Mouse (Mus musculus): ENCODE results near the gene Trpm8.

Trpm8 gene

DNA sequence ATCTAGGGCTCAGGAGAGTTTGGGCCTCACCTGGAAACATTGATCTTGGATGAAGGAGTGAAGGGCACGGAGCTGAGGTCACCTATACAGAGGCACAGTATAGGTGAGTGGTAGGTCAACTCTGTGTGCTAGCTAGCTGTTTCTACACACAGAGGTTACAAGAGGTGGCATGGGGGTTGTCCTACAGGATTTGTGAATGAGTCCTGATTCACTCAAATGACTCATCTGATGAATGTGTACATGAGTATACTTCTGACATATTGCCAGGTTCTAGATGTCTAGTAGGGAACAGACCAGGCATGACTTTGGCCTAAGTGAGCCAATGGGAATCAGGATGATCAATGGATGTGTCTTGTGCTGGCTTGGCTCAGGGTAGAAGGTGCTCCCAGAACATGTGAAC is 39.8 kb downstream of the Trpm8 start:
- ChIA-PET CTCF (no interaction called here), POLR2A (no interaction called here)

GRCm38 (mm10) chr1:88318531-88319060 is 41.1 kb downstream of the Trpm8 start:
- CTCF ChIA-PET, result interaction anchor here (0.6 to 0.8 kb wide), 7 partner anchors 17 to 958 kb away, joined by 3 to 16 read pairs (median 5); no protein-coding TSS in a partner anchor
- POLR2A ChIA-PET, result interaction anchor here in 1 of 4 experiments (0.7 kb wide), 1 partner anchor 19 kb away, joined by 3 read pairs; no protein-coding TSS in a partner anchor

DNA sequence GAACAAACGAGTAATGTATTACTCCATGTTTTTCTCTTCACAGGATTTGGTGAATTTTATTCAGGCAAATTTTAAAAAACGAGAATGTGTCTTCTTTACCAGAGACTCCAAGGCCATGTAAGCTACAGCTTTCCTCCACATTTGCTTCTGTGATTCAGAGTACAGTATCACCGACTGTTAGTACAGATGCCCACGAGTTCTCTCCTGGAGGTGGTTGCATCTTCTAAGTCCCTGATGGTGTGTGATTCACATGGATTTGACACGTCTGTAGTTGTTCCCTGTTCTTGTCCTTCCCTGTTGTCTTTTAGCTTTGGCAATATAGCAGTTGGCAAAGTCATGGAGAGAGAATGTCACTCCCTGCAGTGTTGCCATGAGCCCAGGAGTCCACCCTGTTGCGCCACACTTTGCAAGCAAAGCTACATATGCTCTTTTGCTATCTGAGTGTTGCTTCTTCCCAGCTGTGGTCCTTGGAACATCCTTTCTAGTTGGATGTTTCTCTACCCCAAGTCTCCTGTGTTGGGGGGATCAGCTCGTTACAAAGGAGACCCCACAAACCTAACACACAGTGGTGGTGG is 43.4 kb downstream of the Trpm8 start:
- ChIA-PET POLR2A (no interaction called here), CTCF (interaction anchor here in 1 of 4 experiments (1.1 kb wide), 1 partner anchor 31 kb away, joined by 4 read pairs; no protein-coding TSS in a partner anchor)

- CTCF ChIA-PET, result interaction anchor here in 1 of 4 experiments (1.4 kb wide), 1 partner anchor 21 kb away, joined by 3 read pairs; no protein-coding TSS in a partner anchor
- POLR2A ChIA-PET, result no interaction called here
Measured at GRCm38 (mm10) chr1:88322146-88322545, 44.7 kb downstream of the Trpm8 start.

- POLR2A ChIA-PET, result no interaction called here
- CTCF ChIA-PET, result interaction anchor here in 2 of 4 experiments (0.6 to 1.4 kb wide), 2 partner anchors 21 to 686 kb away, joined by 3 to 4 read pairs; no protein-coding TSS in a partner anchor
Measured at GRCm38 (mm10) chr1:88323101-88323500, 45.6 kb downstream of the Trpm8 start.

DNA sequence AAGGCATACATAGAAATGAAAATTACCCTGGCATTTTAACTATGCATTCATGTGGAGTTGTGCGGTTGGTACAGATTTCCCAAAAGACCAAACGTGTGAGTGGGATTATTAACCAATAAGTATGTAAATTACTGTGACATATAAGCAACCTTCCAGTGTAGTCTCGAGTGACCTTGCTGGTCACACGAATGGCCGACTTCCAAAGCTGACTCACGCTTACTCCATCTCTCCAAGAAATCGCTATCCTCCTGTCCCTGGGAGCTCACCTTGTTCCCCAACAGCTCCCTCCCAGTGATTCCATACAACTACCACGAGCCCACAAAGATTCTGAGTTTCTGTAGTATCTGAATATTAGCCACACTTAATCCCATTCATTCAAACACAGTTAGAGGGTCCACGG is 62.0 kb downstream of the Trpm8 start:
- CTCF ChIA-PET, result interaction anchor here in 1 of 4 experiments (0.5 kb wide), 1 partner anchor 22 kb away, joined by 3 read pairs; no protein-coding TSS in a partner anchor
- POLR2A ChIA-PET, result interaction anchor here in 1 of 4 experiments (0.7 kb wide), 1 partner anchor 361 kb away, joined by 3 read pairs; no protein-coding TSS in a partner anchor

GRCm38 (mm10) chr1:88342615-88343014 is 65.2 kb downstream of the Trpm8 start:
- POLR2A ChIA-PET, result no interaction called here
- CTCF ChIA-PET, result no interaction called here

DNA sequence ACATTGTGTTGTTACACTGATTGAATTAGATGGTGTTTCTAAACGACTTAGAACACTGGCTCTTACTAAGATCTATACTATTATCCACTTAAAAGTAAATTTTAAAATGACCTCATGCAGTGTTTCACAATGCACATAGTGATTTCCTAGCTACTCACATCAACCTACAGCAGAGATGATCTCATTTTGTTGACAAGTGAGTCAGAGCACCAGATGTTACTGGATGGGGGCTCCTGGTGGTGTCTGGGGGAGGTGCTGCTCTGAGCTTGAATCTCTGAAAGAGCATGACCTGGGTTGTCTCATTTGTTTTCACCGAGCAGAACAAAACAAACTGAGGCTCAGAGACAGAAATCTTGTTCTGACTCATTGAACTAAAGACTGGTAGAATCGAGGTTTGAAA is 68.1 kb downstream of the Trpm8 start:
- ChIA-PET CTCF (no interaction called here), POLR2A (interaction anchor here in 1 of 4 experiments (0.7 kb wide), 1 partner anchor 109 kb away, joined by 5 read pairs; no protein-coding TSS in a partner anchor)

DNA sequence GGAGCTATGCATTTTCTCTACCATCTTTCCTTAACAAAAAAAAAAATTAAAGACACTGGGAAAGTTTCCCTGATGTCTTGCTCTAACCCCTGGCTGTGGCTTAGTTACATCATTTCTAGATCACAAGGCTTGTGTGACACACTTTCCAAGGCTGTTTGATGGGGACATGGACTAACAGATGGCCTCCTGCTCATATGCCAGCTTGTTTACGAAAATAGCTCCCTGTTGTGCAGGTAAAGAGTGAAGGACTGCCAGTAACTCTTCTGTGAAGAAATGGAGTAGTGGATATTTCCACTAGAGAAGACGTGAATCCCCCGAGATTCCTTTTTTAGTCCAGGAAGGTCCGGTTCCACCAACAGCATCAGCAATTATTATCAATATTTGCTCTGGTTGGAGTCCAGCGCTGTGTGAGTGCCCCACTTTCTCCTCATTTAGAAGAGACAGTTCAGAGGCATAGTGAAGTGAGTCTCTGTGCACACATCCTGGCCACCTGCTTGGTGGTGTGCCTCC is 71.1 kb downstream of the Trpm8 start:
- ChIA-PET CTCF (interaction anchor here in 1 of 4 experiments (0.7 kb wide), 1 partner anchor 212 kb away, joined by 4 read pairs; no protein-coding TSS in a partner anchor), POLR2A (interaction anchor here in 1 of 4 experiments (1.3 kb wide), 1 partner anchor 115 kb away, joined by 3 read pairs; no protein-coding TSS in a partner anchor)

DNA sequence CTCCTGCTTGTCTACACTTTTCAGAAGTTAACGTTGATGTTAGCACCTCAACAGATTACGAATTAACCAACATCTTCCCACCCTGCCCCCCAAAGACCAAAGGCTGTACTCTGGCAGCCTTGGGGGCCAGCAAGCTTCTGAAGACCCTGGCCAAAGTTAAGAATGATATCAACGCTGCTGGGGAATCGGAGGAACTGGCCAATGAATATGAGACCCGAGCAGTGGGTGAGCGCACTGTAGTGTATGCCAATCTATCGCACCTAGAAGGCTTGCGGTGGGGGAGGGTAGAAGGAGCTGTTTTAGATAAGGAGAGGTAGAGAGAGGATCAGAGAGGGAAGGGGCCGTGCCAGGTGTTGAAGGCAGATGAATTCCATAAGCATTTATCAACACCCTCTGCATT is 73.3 kb downstream of the Trpm8 start:
- ChIA-PET POLR2A (no interaction called here), CTCF (interaction anchor here in 1 of 4 experiments (0.9 kb wide), 1 partner anchor 33 kb away, joined by 3 read pairs; no protein-coding TSS in a partner anchor)

DNA sequence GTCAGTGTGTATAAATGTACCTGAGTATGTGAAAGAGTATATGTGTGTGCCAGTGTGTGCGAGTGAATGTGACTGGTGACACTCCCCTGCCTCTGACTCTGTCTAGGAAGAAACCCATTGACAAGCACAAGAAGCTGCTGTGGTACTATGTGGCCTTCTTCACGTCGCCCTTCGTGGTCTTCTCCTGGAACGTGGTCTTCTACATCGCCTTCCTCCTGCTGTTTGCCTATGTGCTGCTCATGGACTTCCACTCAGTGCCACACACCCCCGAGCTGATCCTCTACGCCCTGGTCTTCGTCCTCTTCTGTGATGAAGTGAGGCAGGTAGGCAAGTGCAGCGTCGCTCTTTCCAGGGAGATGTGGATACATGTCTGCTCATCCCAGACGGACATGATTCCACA is 77.6 kb downstream of the Trpm8 start:
- ChIA-PET CTCF (interaction anchor here in 1 of 4 experiments (1.1 kb wide), 1 partner anchor 13 kb away, joined by 4 read pairs; no protein-coding TSS in a partner anchor), POLR2A (no interaction called here)

- CTCF ChIA-PET, result interaction anchor here in 1 of 4 experiments (1.1 kb wide), 1 partner anchor 12 kb away, joined by 4 read pairs; no protein-coding TSS in a partner anchor
- POLR2A ChIA-PET, result no interaction called here
Measured at GRCm38 (mm10) chr1:88355681-88356080, 78.2 kb downstream of the Trpm8 start.

GRCm38 (mm10) chr1:88356616-88357015 is 79.2 kb downstream of the Trpm8 start:
- CTCF ChIA-PET, result interaction anchor here in 3 of 4 experiments (0.9 to 2.9 kb wide), 8 partner anchors 10 to 386 kb away, joined by 3 to 18 read pairs (median 9); no protein-coding TSS in a partner anchor
- POLR2A ChIA-PET, result no interaction called here

DNA sequence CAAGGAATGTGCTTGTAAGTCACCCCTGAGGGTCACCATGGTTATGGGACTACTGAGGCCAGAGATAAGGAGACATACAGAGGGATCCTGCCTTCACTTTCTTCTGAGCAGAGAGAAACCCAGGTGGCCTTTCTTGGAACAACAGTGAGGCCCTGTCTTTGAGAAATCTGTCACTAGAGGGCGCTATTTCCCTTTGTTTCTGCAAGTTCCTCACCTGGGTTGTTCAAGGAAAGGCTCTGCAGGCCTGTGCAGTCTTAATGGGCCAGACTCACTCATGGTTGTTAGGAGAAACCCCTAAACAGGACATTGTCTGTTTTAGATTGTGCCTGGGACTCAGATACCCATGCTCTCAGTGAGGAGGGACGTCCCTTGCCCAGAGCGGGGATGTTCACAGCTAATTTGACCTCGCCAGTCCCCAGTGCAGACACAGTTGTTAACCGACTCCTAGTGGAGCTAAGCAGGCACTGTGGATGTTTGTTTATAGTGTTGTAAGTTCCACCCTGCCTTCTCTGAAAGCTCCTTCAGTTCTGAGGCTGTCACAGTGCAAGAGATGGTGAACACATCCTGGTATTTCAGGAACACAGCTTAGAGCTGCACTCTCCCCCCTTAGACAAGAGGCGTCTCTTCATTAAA is 80.1 kb downstream of the Trpm8 start:
- ChIA-PET POLR2A (no interaction called here), CTCF (interaction anchor here (0.6 to 2.9 kb wide), 20 partner anchors 9 to 1256 kb away, joined by 3 to 18 read pairs (median 3); no protein-coding TSS in a partner anchor)

DNA sequence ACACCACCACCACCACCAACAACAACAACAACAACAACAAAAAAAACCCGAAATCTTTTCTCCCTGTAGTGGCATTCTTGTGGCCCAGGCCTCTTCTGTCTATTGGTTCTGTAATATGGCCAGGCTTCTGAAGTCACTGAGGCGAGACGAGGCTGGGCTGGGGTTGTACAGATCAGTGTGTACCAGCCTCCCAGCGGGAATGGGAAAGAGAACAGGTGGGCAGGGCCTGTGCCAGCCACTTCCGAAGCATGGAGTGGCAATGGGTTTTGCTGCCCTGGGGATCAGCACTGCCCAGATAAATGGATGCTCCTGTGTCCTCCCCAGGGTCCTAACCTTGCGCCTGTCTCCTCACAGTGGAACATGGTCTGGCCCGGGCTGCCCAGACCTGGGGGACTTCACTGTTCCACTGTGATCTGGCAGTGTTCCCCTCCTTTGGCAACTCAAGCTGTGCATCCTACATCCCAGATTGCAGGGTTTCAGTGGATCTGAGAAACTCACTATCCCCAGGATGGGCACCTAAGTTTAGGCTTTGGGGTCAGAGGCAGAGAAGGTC is 80.7 kb downstream of the Trpm8 start:
- POLR2A ChIA-PET, result no interaction called here
- CTCF ChIA-PET, result interaction anchor here (0.6 to 2.9 kb wide), 18 partner anchors 9 to 1255 kb away, joined by 3 to 18 read pairs (median 4); no protein-coding TSS in a partner anchor

- ChIA-PET POLR2A (interaction anchor here in 2 of 4 experiments (0.6 kb wide), 2 partner anchors 742 to 1714 kb away, joined by 3 to 4 read pairs; no protein-coding TSS in a partner anchor), CTCF (interaction anchor here in 1 of 4 experiments (0.7 kb wide), 3 partner anchors 22 to 45 kb away, joined by 3 to 5 read pairs (median 3); no protein-coding TSS in a partner anchor)
Measured at GRCm38 (mm10) chr1:88361085-88361484, 83.6 kb downstream of the Trpm8 start.

- CTCF ChIA-PET, result interaction anchor here (0.5 to 3.0 kb wide), 15 partner anchors 9 to 1160 kb away, joined by 3 to 18 read pairs (median 3); no protein-coding TSS in a partner anchor
- POLR2A ChIA-PET, result interaction anchor here in 1 of 4 experiments (0.6 kb wide), 2 partner anchors 272 to 766 kb away, joined by 3 read pairs; no protein-coding TSS in a partner anchor
Measured at GRCm38 (mm10) chr1:88366881-88367644, 89.6 kb downstream of the Trpm8 start.

- CTCF ChIA-PET, result no interaction called here
- POLR2A ChIA-PET, result no interaction called here
Measured at GRCm38 (mm10) chr1:88378446-88378845, 101.0 kb downstream of the Trpm8 start.

Measured in embryonic stem cell, embryonic (primary cell).